Mouse (Mus musculus): Measurements from ENCODE around the gene Tekt3.

DNA sequence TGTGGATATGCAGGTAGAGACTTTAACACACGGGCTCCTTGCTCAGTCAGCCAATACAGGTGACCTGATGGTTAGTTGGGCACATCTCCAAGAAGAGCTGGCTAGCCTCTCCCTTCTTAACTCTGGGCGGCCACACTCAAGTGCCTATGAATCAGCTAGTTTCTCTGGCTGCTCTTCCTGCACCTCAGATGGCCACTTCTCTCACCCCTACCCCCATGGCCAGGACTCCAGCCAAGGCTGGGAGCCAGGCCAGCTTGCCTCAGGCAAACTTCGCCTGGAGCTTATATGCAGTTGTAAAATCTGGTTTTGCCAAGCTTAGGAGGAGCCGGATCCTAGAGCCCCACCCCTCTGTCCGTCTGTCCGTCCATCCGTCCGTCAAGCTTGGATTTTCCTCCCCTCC is 69.0 kb downstream of the Tekt3 start:
- TF ChIP-seq CTCF (IDR thresholded peaks at IDR 0.05; ENCODE audit: low read depth, low read length) (no peak), GATA1 (IDR thresholded peaks at IDR 0.05; ENCODE audit: borderline replicate concordance, low read length) (no peak), GATA2 (IDR thresholded peaks at IDR 0.05; ENCODE audit: borderline replicate concordance, low read depth, low read length) (no peak)

Data from G1E (cell line).